Mouse (Mus musculus) heart, embryonic 16.5 days (tissue): ENCODE measurements around the gene 1700001P01Rik. TPM values are rescaled to one million over a fixed set of nuclear protein-coding genes. Genes with fewer than 3 reads are reported as not detected.
A peak's percentile ranks its signal among the peaks of the same experiment; 100 is the strongest.
"Not testable (repeated sequence)": the region's sequence is repeated elsewhere in the genome, so short reads cannot be mapped to it uniquely, and the experiment has no call there.

Experiments
- ATAC-seq: fragments of 200-750 bp; cut with Nextera tagmentation; replicated peaks from 2 replicates; pipeline ENCODE4 v1.8.0; 2017; ENCODE audit warnings: moderate number of reproducible peaks; ENCODE audit not compliant: insufficient read depth, low FRiP score; ENCODE audit errors: extremely low read depth
- H3K27ac ChIP-seq: fragments of 300-500 bp; sonication (generic); 2 replicates; pipeline ENCODE4 v1.5.1; 2014; ENCODE audit warnings: mild to moderate bottlenecking, low read length, control low read depth, moderate library complexity
- H3K27me3 ChIP-seq: fragments of 300-500 bp; sonication (generic); 2 replicates; pipeline ENCODE4 v1.6.1; 2014; ENCODE audit warnings: low read length, mixed read lengths; ENCODE audit not compliant: control insufficient read depth, insufficient read depth
- H3K36me3 ChIP-seq: fragments of 300-500 bp; sonication (generic); 2 replicates; pipeline ENCODE4 v1.6.1; 2014; ENCODE audit not compliant: control insufficient read depth, insufficient read depth
- H3K4me1 ChIP-seq: fragments of 300-500 bp; sonication (generic); 2 replicates; pipeline ENCODE4 v1.6.1; 2014; ENCODE audit warnings: low read length, mixed read lengths; ENCODE audit not compliant: control insufficient read depth, insufficient read depth
- H3K4me2 ChIP-seq: fragments of 300-500 bp; sonication (generic); 2 replicates; pipeline ENCODE4 v1.6.1; 2014; ENCODE audit warnings: low read depth, mild to moderate bottlenecking, control low read depth, low read length
- H3K4me3 ChIP-seq: fragments of 300-500 bp; sonication (generic); 2 replicates; pipeline ENCODE4 v1.5.1; 2014; ENCODE audit warnings: mild to moderate bottlenecking, control low read depth, low read length
- H3K9ac ChIP-seq: fragments of 300-500 bp; sonication (generic); 2 replicates; pipeline ENCODE4 v1.6.1; 2014; ENCODE audit warnings: low read length, control low read depth
- H3K9me3 ChIP-seq: fragments of 300-500 bp; sonication (generic); replicated peaks from 2 replicates; pipeline ENCODE4 v1.6.1; 2016; ENCODE audit warnings: low read length; ENCODE audit not compliant: control insufficient read depth
- WGBS: fragments of 180-500 bp; shearing (Covaris S2); extraction: QIAGEN DNeasy Blood & Tissue Kit; methylation state at CpG from one replicate; pipeline ENCODE4 v1.1.7; 2014; 5-methylcytosine and 5-hydroxymethylcytosine counted together
- polyA plus RNA-seq: library from polyadenylated mRNA; unstranded; fragments of >200 nt; fragmentation: Nextera tagmentation; extraction: Ambion mirVana; gene quantifications from 2 replicates; pipeline ENCODE4 v1.2.1, GENCODE M21; 2015

Gene 1700001P01Rik
- polyA plus RNA-seq, 1 experiment from 2014 or later, result 0.41 TPM

GRCm38 (mm10) chr11:97739155-97739554 lies 36.6 kb downstream of the 1700001P01Rik start:
- no peaks in the 10 kb centered on the region for H3K27me3 ChIP-seq
- no peaks in the 10 kb centered on the region for H3K36me3 ChIP-seq
- H3K9ac ChIP-seq, result no peak overlapping the region
- peaks cover 18% of the 10 kb centered on the region for H3K4me1 ChIP-seq
- H3K9me3 ChIP-seq, result 0 out of 2 replicates have a peak, but pooled peaks cover 2% of the 10 kb centered on the region
- H3K27ac ChIP-seq, result no peak overlapping the region
- no peak for ATAC-seq
- no peak overlapping the region for H3K4me2 ChIP-seq
- no peak overlapping the region for H3K4me3 ChIP-seq
- 92% methylated on average over 3 of the region's 3 CpGs for WGBS

- H3K9ac ChIP-seq, result no peak overlapping the region
- H3K4me3 ChIP-seq, result no peak overlapping the region
- H3K4me2 ChIP-seq, result no peak overlapping the region
- peaks cover 15% of the 10 kb centered on the region for H3K4me1 ChIP-seq
- 61% methylated on average over 6 of the region's 6 CpGs for WGBS
- H3K9me3 ChIP-seq, result 0 out of 2 replicates have a peak, but pooled peaks cover 2% of the 10 kb centered on the region
- H3K36me3 ChIP-seq, result no peaks in the 10 kb centered on the region
- no peaks in the 10 kb centered on the region for H3K27me3 ChIP-seq
- H3K27ac ChIP-seq, result no peak overlapping the region
- ATAC-seq, result no peak
Observed at GRCm38 (mm10) chr11:97738703-97739102, 37.0 kb downstream of the 1700001P01Rik start.

- H3K9ac ChIP-seq, result no peak overlapping the region
- no peak for ATAC-seq
- H3K27me3 ChIP-seq, result no peaks in the 10 kb centered on the region
- no peak overlapping the region for H3K4me2 ChIP-seq
- peaks cover 4% of the 10 kb centered on the region for H3K4me1 ChIP-seq
- H3K27ac ChIP-seq, result no peak overlapping the region
- WGBS, result 74% methylated on average over 4 of the region's 4 CpGs
- H3K36me3 ChIP-seq, result no peaks in the 10 kb centered on the region
- H3K9me3 ChIP-seq, result 0 out of 2 replicates have a peak, but pooled peaks cover 2% of the 10 kb centered on the region
- H3K4me3 ChIP-seq, result no peak overlapping the region
Observed at GRCm38 (mm10) chr11:97737600-97737999, 38.1 kb downstream of the 1700001P01Rik start.

GRCm38 (mm10) chr11:97736645-97737044 lies 39.1 kb downstream of the 1700001P01Rik start:
- H3K36me3 ChIP-seq, result peaks cover 5% of the 10 kb centered on the region
- no peak overlapping the region for H3K9ac ChIP-seq
- no peaks in the 10 kb centered on the region for H3K27me3 ChIP-seq
- H3K9me3 ChIP-seq, result 0 out of 2 replicates have a peak, but pooled peaks cover 2% of the 10 kb centered on the region
- no peak overlapping the region for H3K4me2 ChIP-seq
- no peak overlapping the region for H3K27ac ChIP-seq
- H3K4me1 ChIP-seq, result no peaks in the 10 kb centered on the region; the same call in 1 of the 2 replicates
- WGBS, result 85% methylated on average over 5 of the region's 5 CpGs
- ATAC-seq, result no peak
- no peak overlapping the region for H3K4me3 ChIP-seq

GRCm38 (mm10) chr11:97734810-97735209 lies 40.9 kb downstream of the 1700001P01Rik start:
- not testable (repeated sequence) for H3K27me3 ChIP-seq, H3K9me3 ChIP-seq, H3K4me2 ChIP-seq, H3K4me3 ChIP-seq, ATAC-seq, H3K4me1 ChIP-seq, H3K9ac ChIP-seq, H3K27ac ChIP-seq
- 86% methylated on average over 5 of the region's 5 CpGs for WGBS
- H3K36me3 ChIP-seq, result peaks cover 18% of the 10 kb centered on the region

- 53% methylated on average over 10 of the region's 10 CpGs for WGBS
- no peak overlapping the region for H3K27ac ChIP-seq
Observed at GRCm38 (mm10) chr11:97733689-97734088, 42.0 kb downstream of the 1700001P01Rik start.

GRCm38 (mm10) chr11:97728730-97729129 lies 47.0 kb downstream of the 1700001P01Rik start:
- Histone ChIP-seq H3K27me3 (no peaks in the 10 kb centered on the region), H3K4me1 (no peaks in the 10 kb centered on the region), H3K4me3 (no peak overlapping the region), H3K27ac (no peak overlapping the region), H3K9ac (no peak overlapping the region), H3K36me3 (peaks cover 44% of the 10 kb centered on the region), H3K9me3 (no peaks in the 10 kb centered on the region), H3K4me2 (no peak overlapping the region)
- WGBS, result 60% methylated on average over 7 of the region's 7 CpGs
- ATAC-seq, result 0 out of 2 replicates have a peak, but pooled peaks have one; percentile 18

More at GRCm38 (mm10) chr11:97733689-97734088, 42.0 kb downstream of the 1700001P01Rik start:
- no peak overlapping the region for H3K4me2 ChIP-seq
- no peaks in the 10 kb centered on the region for H3K4me1 ChIP-seq
- no peaks in the 10 kb centered on the region for H3K9me3 ChIP-seq
- no peak for ATAC-seq
- no peaks in the 10 kb centered on the region for H3K27me3 ChIP-seq
- no peak overlapping the region for H3K4me3 ChIP-seq
- peaks cover 18% of the 10 kb centered on the region for H3K36me3 ChIP-seq
- H3K9ac ChIP-seq, result no peak overlapping the region

GRCm38 (mm10) chr11:97728311-97728710 lies 47.4 kb downstream of the 1700001P01Rik start:
- H3K9me3 ChIP-seq, result no peaks in the 10 kb centered on the region
- no peak overlapping the region for H3K4me2 ChIP-seq
- H3K9ac ChIP-seq, result no peak overlapping the region
- no peaks in the 10 kb centered on the region for H3K4me1 ChIP-seq
- no peak overlapping the region for H3K4me3 ChIP-seq
- no peak overlapping the region for H3K27ac ChIP-seq
- 0 out of 2 replicates have a peak, but pooled peaks have one; percentile 7 for ATAC-seq
- H3K27me3 ChIP-seq, result no peaks in the 10 kb centered on the region
- 63% methylated on average over 7 of the region's 7 CpGs for WGBS
- H3K36me3 ChIP-seq, result peaks cover 44% of the 10 kb centered on the region

GRCm38 (mm10) chr11:97723709-97724108 lies 52.0 kb downstream of the 1700001P01Rik start:
- no peak overlapping the region for H3K27ac ChIP-seq
- H3K36me3 ChIP-seq, result peaks cover 50% of the 10 kb centered on the region
- no peaks in the 10 kb centered on the region for H3K4me1 ChIP-seq
- H3K4me2 ChIP-seq, result no peak overlapping the region
- no peak overlapping the region for H3K4me3 ChIP-seq
- no peak overlapping the region for H3K9ac ChIP-seq
- H3K9me3 ChIP-seq, result no peaks in the 10 kb centered on the region; the same call in 1 of the 2 replicates
- WGBS, result 77% methylated on average over 7 of the region's 7 CpGs
- no peaks in the 10 kb centered on the region for H3K27me3 ChIP-seq
- peak; percentile 60; the same call in 1 of the 2 replicates for ATAC-seq
